Mouse (Mus musculus) left cerebral cortex, adult 11 months (tissue): ENCODE results near the gene 4930544D05Rik.

Source experiments
- DNase-seq: peaks from one replicate; pipeline ENCODE4 v3.0.0; 2022; ENCODE audit warnings: low spot score

The 4930544D05Rik gene

GRCm38 (mm10) chr11:70598451-70598953, 17.1 kb upstream of the 4930544D05Rik start:
- DNase-seq: no peak

- DNase-seq: peak; percentile 57
Measured at GRCm38 (mm10) chr11:70605024-70605566, 10.6 kb upstream of the 4930544D05Rik start.

GRCm38 (mm10) chr11:70606717-70607116, 8.9 kb upstream of the 4930544D05Rik start:
- no peak for DNase-seq

GRCm38 (mm10) chr11:70607611-70608010, 8.0 kb upstream of the 4930544D05Rik start:
- DNase-seq: no peak

- no peak for DNase-seq
Measured at GRCm38 (mm10) chr11:70608381-70609066, 7.1 kb upstream of the 4930544D05Rik start.

GRCm38 (mm10) chr11:70610752-70611151, 4.9 kb upstream of the 4930544D05Rik start:
- no peak for DNase-seq

- no peak for DNase-seq
Measured at GRCm38 (mm10) chr11:70612505-70612904, 3.1 kb upstream of the 4930544D05Rik start.

- DNase-seq: no peak
Measured at GRCm38 (mm10) chr11:70615074-70615473, 574 bp upstream of the 4930544D05Rik start.

- DNase-seq: no peak
Measured at GRCm38 (mm10) chr11:70619101-70619500, 3.5 kb downstream of the 4930544D05Rik start, which contains the start of gene Chrne. Chrne (minus strand) TSS chr11:70619216.

GRCm38 (mm10) chr11:70621972-70622814, 6.5 kb downstream of the 4930544D05Rik start:
- no peak for DNase-seq

GRCm38 (mm10) chr11:70623053-70623742, 7.5 kb downstream of the 4930544D05Rik start:
- DNase-seq: no peak

GRCm38 (mm10) chr11:70625473-70625872, 9.8 kb downstream of the 4930544D05Rik start:
- no peak for DNase-seq

- DNase-seq: no peak
Measured at GRCm38 (mm10) chr11:70626877-70627276, 11.2 kb downstream of the 4930544D05Rik start.

- no peak for DNase-seq
Measured at GRCm38 (mm10) chr11:70628431-70628830, 12.8 kb downstream of the 4930544D05Rik start.

- no peak for DNase-seq
Measured at GRCm38 (mm10) chr11:70629557-70629956, 13.9 kb downstream of the 4930544D05Rik start.

- no peak for DNase-seq
Measured at GRCm38 (mm10) chr11:70630129-70630528, 14.5 kb downstream of the 4930544D05Rik start.

- DNase-seq: no peak
Measured at GRCm38 (mm10) chr11:70635601-70636000, 20.0 kb downstream of the 4930544D05Rik start.

- DNase-seq: no peak
Measured at GRCm38 (mm10) chr11:70637764-70638163, 22.1 kb downstream of the 4930544D05Rik start.

- DNase-seq: no peak
Measured at GRCm38 (mm10) chr11:70638293-70638692, 22.6 kb downstream of the 4930544D05Rik start.

GRCm38 (mm10) chr11:70638714-70639278, 23.1 kb downstream of the 4930544D05Rik start, which contains the start of gene Gp1ba:
Gp1ba (plus strand) TSS chr11:70639122.
- no peak for DNase-seq

- no peak for DNase-seq
Measured at GRCm38 (mm10) chr11:70639976-70640375, 24.3 kb downstream of the 4930544D05Rik start.

- no peak for DNase-seq
Measured at GRCm38 (mm10) chr11:70641241-70641640, 25.6 kb downstream of the 4930544D05Rik start.
